In the genomic region with DNA sequence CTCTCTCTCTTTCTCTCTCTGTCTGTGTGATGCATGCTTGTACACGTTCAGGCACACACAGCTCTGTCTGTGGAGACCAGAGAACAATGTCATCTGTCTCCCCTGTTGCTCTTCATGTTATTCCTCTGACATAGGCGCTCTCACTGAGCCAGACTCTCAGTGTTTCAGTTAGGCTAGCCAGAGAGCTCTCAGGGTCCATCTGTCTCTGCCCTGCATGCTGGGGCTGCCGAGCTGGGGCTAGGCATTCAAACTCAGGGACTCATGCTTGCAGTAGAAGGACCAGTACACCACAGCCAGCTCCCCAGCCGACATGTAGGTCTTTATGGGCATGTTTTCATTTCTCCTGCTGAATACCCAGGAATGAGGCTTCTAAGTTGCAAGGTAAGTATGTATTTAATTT, we compare ENCODE assay signal across 13 mouse cellular contexts.
"Had no signal": no experiment of that assay in that cellular context is flagged by ENCODE, and none has a peak within 500 bp of the region (broad histone marks: within the 10 kb centered on the region; RNA-seq: fewer than 3 reads in every experiment).

No protein-coding gene starts in this region.

- ATAC-seq: midbrain, embryonic 16.5 days had no signal

- DNase-seq: lung, embryonic 14.5 days; lung, postnatal 10 days; lung, postnatal 4 days; midbrain, embryonic 14.5 days; retina, postnatal 1 day; right cerebral cortex, adult 18-20 months; right cerebral cortex, postnatal 25 days; right cerebral cortex, postnatal 4 days; spleen, adult 18-20 months; thymus, adult 18-20 months; thymus, postnatal 14 days; thymus, postnatal 36 days had no signal
